In the genomic region with DNA sequence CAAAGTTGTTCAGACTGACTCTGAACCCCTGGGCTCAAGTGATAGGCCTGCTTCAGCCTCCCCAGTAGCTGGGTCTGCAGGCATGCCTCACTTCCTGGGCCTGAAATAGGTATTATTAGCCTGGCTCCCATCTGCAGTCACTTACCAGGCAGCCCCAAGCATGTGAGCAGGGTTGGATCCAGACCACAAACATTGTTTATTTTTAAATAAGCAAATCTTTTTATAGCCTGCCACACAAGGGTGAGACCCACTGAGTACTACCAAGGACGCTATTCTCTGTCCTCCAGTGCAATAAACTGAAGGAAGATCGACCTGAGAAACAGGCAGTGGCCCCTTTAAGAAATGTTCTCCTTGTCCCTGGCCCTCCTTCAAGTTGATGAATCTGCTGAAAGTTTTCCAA, we compare ENCODE assay signal across 13 mouse cellular contexts. TPM values are rescaled to one million over a fixed set of nuclear protein-coding genes. Genes with fewer than 3 reads are reported as not detected.
DNase-seq lines count a peak whose midpoint lies in the region; ATAC-seq and TF ChIP-seq lines count a peak whose summit lies in the region.
"Had no signal": no experiment of that assay in that cellular context is flagged by ENCODE, and none has a peak within 500 bp of the region (broad histone marks: within the 10 kb centered on the region; RNA-seq: fewer than 3 reads in every experiment).

No protein-coding gene starts in this region.

- TF ChIP-seq CTCF in spleen, adult 2 months (IDR thresholded peaks at IDR 0.05; ENCODE audit: extremely low read depth, insufficient read depth, insufficient read length, insufficient replicate concordance) = no peak
- TF ChIP-seq CTCF in stomach, postnatal 0 days (IDR thresholded peaks at IDR 0.05; ENCODE audit: low read depth) = no peak

- H3K4me1 ChIP-seq in kidney, embryonic 15.5 days = peaks cover 22% of the 10 kb centered on the region
- H3K4me1 ChIP-seq in spleen, adult 2 months (ENCODE audit: control insufficient read depth, insufficient read depth, insufficient read length) = peaks cover 21% of the 10 kb centered on the region
- peaks cover 26% of the 10 kb centered on the region for H3K4me1 ChIP-seq in intestine, embryonic 16.5 days (ENCODE audit: control insufficient read depth, insufficient read depth, low read length)
- H3K4me1 ChIP-seq in stomach, postnatal 0 days (replicated peaks; ENCODE audit: control insufficient read depth, insufficient read depth) = peaks cover 8% of the 10 kb centered on the region; the same call in 1 of the 2 replicates
- H3K4me1 ChIP-seq in midbrain, embryonic 11.5 days (ENCODE audit: control insufficient read depth, insufficient read depth, low read length) = no peaks in the 10 kb centered on the region

- no peak for TF ChIP-seq EP300 in stomach, postnatal 0 days (optimal IDR thresholded peaks at IDR 0.05)

- WGBS in kidney, embryonic 15.5 days = 47% methylated on average over 2 of the region's 2 CpGs
- WGBS in spleen, adult 2 months = 34% methylated on average over 2 of the region's 2 CpGs
- 13% methylated on average over 2 of the region's 2 CpGs for WGBS in intestine, embryonic 16.5 days
- 28% methylated on average over 2 of the region's 2 CpGs for whole genome bisulfite sequencing in stomach, postnatal 0 days
- WGBS in midbrain, embryonic 11.5 days = 72% methylated on average over 2 of the region's 2 CpGs

- no peak overlapping the region for H3K4me2 ChIP-seq in kidney, embryonic 15.5 days
- no peak overlapping the region for H3K4me2 ChIP-seq in intestine, embryonic 16.5 days (ENCODE audit: low read depth, low read length)
- no peak overlapping the region for H3K4me2 ChIP-seq in stomach, postnatal 0 days (replicated peaks; ENCODE audit: low read depth)
- no peak overlapping the region for H3K4me2 ChIP-seq in midbrain, embryonic 11.5 days
- H3K4me2 ChIP-seq: hindbrain, embryonic 12.5 days; midbrain, embryonic 12.5 days; neural tube, embryonic 13.5 days had no signal

- TF ChIP-seq POLR2A in spleen, adult 2 months (IDR thresholded peaks at IDR 0.05; ENCODE audit: low read depth, low read length) = no peak

- DNase-seq in kidney, postnatal 25 days = no peak
- DNase-seq in spleen, adult 2 months (ENCODE audit: low read depth in 1 of 2, low spot score in 2 of 2) = no peak
- no peak for DNase-seq in spleen, postnatal 36 days (ENCODE audit: low spot score in 2 of 2)
- no peak for DNase-seq in stomach, postnatal 0 days (ENCODE audit: low spot score)
- DNase-seq in gastrocnemius, postnatal 4 days (ENCODE audit: low spot score in 2 of 2) = no peak
- no peak for DNase-seq in midbrain, embryonic 11.5 days (ENCODE audit: low spot score, missing footprints)
- DNase-seq: kidney, postnatal 10 days; right cerebral cortex, adult 18-20 months had no signal

- no peaks in the 10 kb centered on the region for H3K9me3 ChIP-seq in kidney, embryonic 15.5 days (replicated peaks)
- H3K9me3 ChIP-seq in intestine, embryonic 16.5 days (ENCODE audit: control insufficient read depth, low read length) = no peaks in the 10 kb centered on the region
- H3K9me3 ChIP-seq in stomach, postnatal 0 days (ENCODE audit: control insufficient read depth, low read length) = no peaks in the 10 kb centered on the region
- no peaks in the 10 kb centered on the region for H3K9me3 ChIP-seq in midbrain, embryonic 11.5 days (ENCODE audit: control insufficient read depth, low read length)
- H3K9me3 ChIP-seq: hindbrain, embryonic 12.5 days; midbrain, embryonic 12.5 days; neural tube, embryonic 13.5 days had no signal

- no peaks in the 10 kb centered on the region for H3K36me3 ChIP-seq in kidney, embryonic 15.5 days
- H3K36me3 ChIP-seq in spleen, adult 2 months (ENCODE audit: control insufficient read depth, insufficient read depth, low read length) = no peaks in the 10 kb centered on the region
- H3K36me3 ChIP-seq in intestine, embryonic 16.5 days (ENCODE audit: control insufficient read depth, insufficient read depth, low read length) = no peaks in the 10 kb centered on the region
- no peaks in the 10 kb centered on the region for H3K36me3 ChIP-seq in stomach, postnatal 0 days (ENCODE audit: control insufficient read depth, insufficient read depth, low read length)
- H3K36me3 ChIP-seq in midbrain, embryonic 11.5 days (ENCODE audit: control insufficient read depth, insufficient read depth, low read length) = no peaks in the 10 kb centered on the region
- H3K36me3 ChIP-seq: hindbrain, embryonic 12.5 days; midbrain, embryonic 12.5 days; neural tube, embryonic 13.5 days had no signal

- H3K27me3 ChIP-seq in kidney, embryonic 15.5 days = no peaks in the 10 kb centered on the region
- H3K27me3 ChIP-seq in spleen, adult 2 months (ENCODE audit: control insufficient read depth, insufficient read depth, low read length) = no peaks in the 10 kb centered on the region
- H3K27me3 ChIP-seq in intestine, embryonic 16.5 days (replicated peaks; ENCODE audit: control insufficient read depth, insufficient read depth, low read length) = no peaks in the 10 kb centered on the region
- H3K27me3 ChIP-seq in stomach, postnatal 0 days (ENCODE audit: control insufficient read depth, insufficient read depth, low read length) = no peaks in the 10 kb centered on the region
- H3K27me3 ChIP-seq in midbrain, embryonic 11.5 days (ENCODE audit: control insufficient read depth, insufficient read depth, low read length) = no peaks in the 10 kb centered on the region
- H3K27me3 ChIP-seq: hindbrain, embryonic 12.5 days; midbrain, embryonic 12.5 days; neural tube, embryonic 13.5 days had no signal

- no peak overlapping the region for H3K9ac ChIP-seq in kidney, embryonic 15.5 days
- no peak overlapping the region for H3K9ac ChIP-seq in intestine, embryonic 16.5 days (ENCODE audit: low read depth, low read length)
- H3K9ac ChIP-seq in stomach, postnatal 0 days (ENCODE audit: low read length) = 0 out of 2 replicates have a peak overlapping the region, but pooled peaks have one; percentile 14
- no peak overlapping the region for H3K9ac ChIP-seq in midbrain, embryonic 11.5 days (ENCODE audit: low read length)
- H3K9ac ChIP-seq: hindbrain, embryonic 12.5 days; midbrain, embryonic 12.5 days; neural tube, embryonic 13.5 days had no signal

- peak overlapping the region; percentile 9; the same call in 1 of the 2 replicates for H3K27ac ChIP-seq in kidney, embryonic 15.5 days
- 0 out of 2 replicates have a peak overlapping the region, but pooled peaks have one; percentile 29 for H3K27ac ChIP-seq in spleen, adult 2 months (ENCODE audit: insufficient read depth, low read length)
- peak overlapping the region; percentile 50 for H3K27ac ChIP-seq in intestine, embryonic 16.5 days (ENCODE audit: low read length)
- peak overlapping the region; percentile 73 for H3K27ac ChIP-seq in stomach, postnatal 0 days (replicated peaks)
- no peak overlapping the region for H3K27ac ChIP-seq in midbrain, embryonic 11.5 days (ENCODE audit: low read depth, low read length)
- H3K27ac ChIP-seq: hindbrain, embryonic 12.5 days; midbrain, embryonic 12.5 days; neural tube, embryonic 13.5 days had no signal

- ATAC-seq in kidney, embryonic 15.5 days (replicated peaks; ENCODE audit: low FRiP score) = no peak
- no peak for ATAC-seq in intestine, embryonic 16.5 days
- ATAC-seq in stomach, postnatal 0 days (ENCODE audit: low FRiP score, low TSS enrichment) = 0 out of 2 replicates have a peak, but pooled peaks have one; percentile 15
- ATAC-seq in midbrain, embryonic 11.5 days (ENCODE audit: low FRiP score) = no peak

- no peak overlapping the region for H3K4me3 ChIP-seq in kidney, embryonic 15.5 days (replicated peaks)
- no peak overlapping the region for H3K4me3 ChIP-seq in spleen, adult 2 months (ENCODE audit: extremely low read depth, insufficient read depth, insufficient read length)
- H3K4me3 ChIP-seq in intestine, embryonic 16.5 days (ENCODE audit: low read length) = no peak overlapping the region
- no peak overlapping the region for H3K4me3 ChIP-seq in stomach, postnatal 0 days (ENCODE audit: low read depth, low read length)
- H3K4me3 ChIP-seq in midbrain, embryonic 11.5 days (ENCODE audit: low read depth, low read length) = no peak overlapping the region
- H3K4me3 ChIP-seq: hindbrain, embryonic 12.5 days; midbrain, embryonic 12.5 days; neural tube, embryonic 13.5 days had no signal

RNA-seq across cellular contexts. Expression of gene Fnbp1, which starts 17.1 kb away (rescaled TPM):
- polyA plus RNA-seq in kidney, embryonic 15.5 days (2015; fragmentation: Nextera tagmentation; extraction: Ambion mirVana) = 19.1 and 22.4 TPM in 2 replicates
- 78.7 and 92.4 TPM in 2 replicates for polyA plus RNA-seq in spleen, adult 2 months (2012; rRNA removed)
- 19.0 and 21.1 TPM in 2 replicates for polyA plus RNA-seq in intestine, embryonic 16.5 days (2015; fragmentation: Nextera tagmentation; extraction: Ambion mirVana)
- 15.7 and 16.3 TPM in 2 replicates for polyA plus RNA-seq in stomach, postnatal 0 days (2015; fragmentation: Nextera tagmentation; extraction: Ambion mirVana)
- total RNA-seq in gastrocnemius, postnatal 4 days (2021) = 10 to 100 TPM; 33.8 to 37.3 TPM
- polyA plus RNA-seq in midbrain, embryonic 11.5 days (2014; fragmentation: Nextera tagmentation; extraction: Ambion mirVana) = 10.8 and 11.5 TPM in 2 replicates

RNA-seq across cellular contexts. Expression of gene Gpr107, which starts 27.4 kb away (rescaled TPM):
- polyA plus RNA-seq in kidney, embryonic 15.5 days (2015; fragmentation: Nextera tagmentation; extraction: Ambion mirVana) = 37.0 and 37.9 TPM in 2 replicates
- polyA plus RNA-seq in spleen, adult 2 months (2012; rRNA removed) = 15.0 and 15.1 TPM in 2 replicates
- 30.4 and 32.5 TPM in 2 replicates for polyA plus RNA-seq in intestine, embryonic 16.5 days (2015; fragmentation: Nextera tagmentation; extraction: Ambion mirVana)
- polyA plus RNA-seq in stomach, postnatal 0 days (2015; fragmentation: Nextera tagmentation; extraction: Ambion mirVana) = 23.7 and 25.4 TPM in 2 replicates
- 10 to 100 TPM; 43.2 to 46.0 TPM for total RNA-seq in gastrocnemius, postnatal 4 days (2021)
- 26.5 and 27.8 TPM in 2 replicates for polyA plus RNA-seq in midbrain, embryonic 11.5 days (2014; fragmentation: Nextera tagmentation; extraction: Ambion mirVana)
